Mouse (Mus musculus): ENCODE measurements around the gene Mcts1.

Gene Mcts1

GRCm38 (mm10) chrX:38654681-38655080 is 54.3 kb downstream of the Mcts1 start:
- DNase-seq (ENCODE audit: low read depth, low spot score) = no peak

GRCm38 (mm10) chrX:38656206-38656883 is 56.0 kb downstream of the Mcts1 start:
- DNase-seq (ENCODE audit: low read depth, low spot score) = no peak
